Mouse (Mus musculus) neural tube, embryonic 11.5 days (tissue): Measurements from ENCODE around the gene Apon. TPM values are rescaled to one million over a fixed set of nuclear protein-coding genes. Genes with fewer than 3 reads are reported as not detected.

Experiments
- ATAC-seq: fragments of 200-750 bp; cut with Nextera tagmentation; 2 replicates; pipeline ENCODE4 v1.8.0; 2017; ENCODE audit warnings: moderate number of reproducible peaks, mild to moderate bottlenecking, moderate TSS enrichment, moderate library complexity; ENCODE audit not compliant: insufficient read depth, low FRiP score, low TSS enrichment
- DNase-seq: peaks from one replicate; pipeline ENCODE4 v3.0.0-alpha.2; 2015; ENCODE audit warnings: low spot score
- H3K27ac ChIP-seq: fragments of 300-500 bp; sonication (generic); 2 replicates; pipeline ENCODE4 v1.5.1; 2014; ENCODE audit warnings: low read depth, mild to moderate bottlenecking, low read length
- H3K27me3 ChIP-seq: fragments of 300-500 bp; sonication (generic); 2 replicates; pipeline ENCODE4 v1.6.1; 2014; ENCODE audit warnings: mild to moderate bottlenecking, low read length, mixed read lengths; ENCODE audit not compliant: control insufficient read depth, insufficient read depth
- H3K36me3 ChIP-seq: fragments of 300-500 bp; sonication (generic); 2 replicates; pipeline ENCODE4 v1.6.1; 2014; ENCODE audit warnings: mild to moderate bottlenecking, low read length, moderate library complexity, mixed read lengths; ENCODE audit not compliant: control insufficient read depth, insufficient read depth
- H3K4me1 ChIP-seq: fragments of 300-500 bp; sonication (generic); 2 replicates; pipeline ENCODE4 v1.6.1; 2014; ENCODE audit warnings: low read length, mixed read lengths; ENCODE audit not compliant: control insufficient read depth, insufficient read depth
- H3K4me2 ChIP-seq: fragments of 300-500 bp; sonication (generic); 2 replicates; pipeline ENCODE4 v1.6.1; 2014; ENCODE audit warnings: low read depth, mild to moderate bottlenecking, moderate library complexity
- H3K4me3 ChIP-seq: fragments of 300-500 bp; sonication (generic); 2 replicates; pipeline ENCODE4 v1.5.1; 2014; ENCODE audit warnings: low read depth, low read length
- H3K9ac ChIP-seq: fragments of 300-500 bp; sonication (generic); 2 replicates; pipeline ENCODE4 v1.6.1; 2014; ENCODE audit warnings: mild to moderate bottlenecking, low read length
- H3K9me3 ChIP-seq: fragments of 300-500 bp; sonication (generic); 2 replicates; pipeline ENCODE4 v1.6.1; 2016; ENCODE audit warnings: low read length; ENCODE audit not compliant: control insufficient read depth
- WGBS: fragments of 180-500 bp; shearing (Covaris S2); extraction: QIAGEN DNeasy Blood & Tissue Kit; methylation state at CpG from one replicate; pipeline ENCODE4 v1.1.7; 2014; 5-methylcytosine and 5-hydroxymethylcytosine counted together
- polyA plus RNA-seq: library from polyadenylated mRNA; unstranded; fragments of >200 nt; fragmentation: Nextera tagmentation; extraction: Ambion mirVana; gene quantifications from 2 replicates; pipeline ENCODE4 v1.2.1, GENCODE M21; 2014

The Apon gene
- polyA plus RNA-seq, 1 experiment from 2014 or later: 0.99 TPM

- Histone ChIP-seq H3K27ac (no peak overlapping the region), H3K4me3 (no peak overlapping the region), H3K36me3 (peaks cover 15% of the 10 kb centered on the region), H3K27me3 (no peaks in the 10 kb centered on the region), H3K4me2 (no peak overlapping the region), H3K9me3 (no peaks in the 10 kb centered on the region), H3K4me1 (no peaks in the 10 kb centered on the region), H3K9ac (no peak overlapping the region)
- no peak for DNase-seq
- 96% methylated on average over 18 of the region's 18 CpGs for WGBS
- ATAC-seq: no peak
Measured at GRCm38 (mm10) chr10:128240131-128240530, 13.8 kb upstream of the Apon start.

GRCm38 (mm10) chr10:128243252-128243651 lies 10.6 kb upstream of the Apon start:
- WGBS: 97% methylated on average over 8 of the region's 8 CpGs
- Histone ChIP-seq H3K27me3 (no peaks in the 10 kb centered on the region), H3K4me1 (no peaks in the 10 kb centered on the region), H3K36me3 (peaks cover 25% of the 10 kb centered on the region), H3K4me2 (no peak overlapping the region), H3K27ac (no peak overlapping the region), H3K4me3 (no peak overlapping the region), H3K9ac (no peak overlapping the region), H3K9me3 (no peaks in the 10 kb centered on the region)
- DNase-seq (no peak), ATAC-seq (no peak)

GRCm38 (mm10) chr10:128244121-128244520 lies 9.8 kb upstream of the Apon start:
- no peaks in the 10 kb centered on the region for H3K9me3 ChIP-seq
- no peak overlapping the region for H3K4me3 ChIP-seq
- no peaks in the 10 kb centered on the region for H3K27me3 ChIP-seq
- no peak overlapping the region for H3K27ac ChIP-seq
- H3K4me2 ChIP-seq: no peak overlapping the region
- no peak overlapping the region for H3K9ac ChIP-seq
- H3K36me3 ChIP-seq: peaks cover 28% of the 10 kb centered on the region
- WGBS: 96% methylated on average over 15 of the region's 15 CpGs
- ATAC-seq: no peak
- DNase-seq: no peak
- no peaks in the 10 kb centered on the region for H3K4me1 ChIP-seq

GRCm38 (mm10) chr10:128247020-128247732 lies 6.7 kb upstream of the Apon start:
- 0 out of 2 replicates have a peak overlapping the region, but pooled peaks have one; percentile 17 for H3K27ac ChIP-seq
- DNase-seq (no peak), ATAC-seq (no peak)
- peaks cover 51% of the 10 kb centered on the region for H3K36me3 ChIP-seq
- no peak overlapping the region for H3K4me2 ChIP-seq
- no peak overlapping the region for H3K9ac ChIP-seq
- H3K4me1 ChIP-seq: no peaks in the 10 kb centered on the region
- 84% methylated on average over 17 of the region's 17 CpGs for WGBS
- H3K9me3 ChIP-seq: no peaks in the 10 kb centered on the region
- no peak overlapping the region for H3K4me3 ChIP-seq
- no peaks in the 10 kb centered on the region for H3K27me3 ChIP-seq

GRCm38 (mm10) chr10:128250565-128250964 lies 3.3 kb upstream of the Apon start:
- no peak for ATAC-seq
- Histone ChIP-seq H3K4me1 (no peaks in the 10 kb centered on the region), H3K36me3 (peaks cover 46% of the 10 kb centered on the region), H3K4me3 (no peak overlapping the region), H3K27ac (no peak overlapping the region), H3K9ac (no peak overlapping the region), H3K27me3 (no peaks in the 10 kb centered on the region), H3K4me2 (no peak overlapping the region), H3K9me3 (no peaks in the 10 kb centered on the region)
- 92% methylated on average over 13 of the region's 13 CpGs for WGBS
- no peak for DNase-seq

GRCm38 (mm10) chr10:128255925-128256324 lies 2.0 kb downstream of the Apon start:
- no peak overlapping the region for H3K4me3 ChIP-seq
- H3K9me3 ChIP-seq: no peaks in the 10 kb centered on the region
- no peaks in the 10 kb centered on the region for H3K27me3 ChIP-seq
- no peak overlapping the region for H3K9ac ChIP-seq
- no peak overlapping the region for H3K27ac ChIP-seq
- no peaks in the 10 kb centered on the region for H3K4me1 ChIP-seq
- 91% methylated on average over 8 of the region's 8 CpGs for WGBS
- DNase-seq (no peak), ATAC-seq (no peak)
- peaks cover 16% of the 10 kb centered on the region for H3K36me3 ChIP-seq
- H3K4me2 ChIP-seq: no peak overlapping the region

- H3K27me3 ChIP-seq: no peaks in the 10 kb centered on the region
- no peak overlapping the region for H3K27ac ChIP-seq
- H3K4me2 ChIP-seq: no peak overlapping the region
- WGBS: 74% methylated on average over 8 of the region's 8 CpGs
- H3K4me3 ChIP-seq: no peak overlapping the region
- DNase-seq (no peak), ATAC-seq (no peak)
- H3K36me3 ChIP-seq: peaks cover 12% of the 10 kb centered on the region
- no peaks in the 10 kb centered on the region for H3K4me1 ChIP-seq
- H3K9ac ChIP-seq: no peak overlapping the region
- H3K9me3 ChIP-seq: no peaks in the 10 kb centered on the region
Measured at GRCm38 (mm10) chr10:128256328-128256727, 2.4 kb downstream of the Apon start.

- no peak overlapping the region for H3K9ac ChIP-seq
- H3K36me3 ChIP-seq: no peaks in the 10 kb centered on the region
- H3K27ac ChIP-seq: no peak overlapping the region
- no peak overlapping the region for H3K4me2 ChIP-seq
- no peak for ATAC-seq
- no peaks in the 10 kb centered on the region for H3K27me3 ChIP-seq
- no peaks in the 10 kb centered on the region for H3K4me1 ChIP-seq
- no peaks in the 10 kb centered on the region for H3K9me3 ChIP-seq
- no peak overlapping the region for H3K4me3 ChIP-seq
- no peak for DNase-seq
- WGBS: 83% methylated on average over 4 of the region's 4 CpGs
Measured at GRCm38 (mm10) chr10:128258953-128259352, 5.1 kb downstream of the Apon start.

GRCm38 (mm10) chr10:128259946-128260345 lies 6.0 kb downstream of the Apon start:
- Histone ChIP-seq H3K4me3 (no peak overlapping the region), H3K27ac (no peak overlapping the region), H3K4me2 (no peak overlapping the region), H3K4me1 (no peaks in the 10 kb centered on the region), H3K27me3 (no peaks in the 10 kb centered on the region), H3K9ac (no peak overlapping the region), H3K9me3 (no peaks in the 10 kb centered on the region), H3K36me3 (no peaks in the 10 kb centered on the region)
- WGBS: 85% methylated on average over 5 of the region's 5 CpGs
- no peak for ATAC-seq
- no peak for DNase-seq
